Mouse (Mus musculus): Measurements from ENCODE around the gene Prr12.

- TF ChIP-seq CTCF (IDR thresholded peaks at IDR 0.05; ENCODE audit: extremely low read depth, insufficient read depth, low read length): no peak
- TF ChIP-seq POLR2A (IDR thresholded peaks at IDR 0.05; ENCODE audit: extremely low read depth, insufficient read depth, low read length): no peak
Observed at GRCm38 (mm10) chr7:45020225-45020624, 32.5 kb downstream of the Prr12 start.

Data from cortical plate, adult 2 months (tissue).